Mouse (Mus musculus): ENCODE measurements around the gene Cmtr1.

Cmtr1 gene

GRCm38 (mm10) chr17:29668051-29668986 lies 7.9 kb downstream of the Cmtr1 start:
- intact Hi-C loops (cut with DNase I): loop anchor here (5.0 kb wide), 1 partner anchor 56 kb away; the partner anchor contains the start of genes Gm28043 and Rnf8

- intact Hi-C loops (cut with DNase I): loop anchor here (5.0 kb wide), 1 partner anchor 57 kb away; the partner anchor contains the start of genes Gm28043 and Rnf8
Observed at GRCm38 (mm10) chr17:29669030-29669429, 8.6 kb downstream of the Cmtr1 start.

- intact Hi-C loops (cut with DNase I): loop anchor here (5.0 kb wide), 1 partner anchor 58 kb away; the partner anchor contains the start of genes Gm28043 and Rnf8
Observed at GRCm38 (mm10) chr17:29669936-29670335, 9.5 kb downstream of the Cmtr1 start.

- intact Hi-C loops (cut with DNase I): no loop called here
Observed at GRCm38 (mm10) chr17:29671021-29671420, 10.6 kb downstream of the Cmtr1 start.

GRCm38 (mm10) chr17:29673325-29673724 lies 12.9 kb downstream of the Cmtr1 start:
- intact Hi-C loops (cut with DNase I): no loop called here

GRCm38 (mm10) chr17:29678526-29678925 lies 18.1 kb downstream of the Cmtr1 start:
- intact Hi-C loops (cut with DNase I): no loop called here

- intact Hi-C loops (cut with DNase I): no loop called here
Observed at GRCm38 (mm10) chr17:29679038-29679767, 18.8 kb downstream of the Cmtr1 start.

GRCm38 (mm10) chr17:29680174-29680573 lies 19.8 kb downstream of the Cmtr1 start:
- intact Hi-C loops (cut with DNase I): no loop called here

- intact Hi-C loops (cut with DNase I): no loop called here
Observed at GRCm38 (mm10) chr17:29680921-29681320, 20.5 kb downstream of the Cmtr1 start.

GRCm38 (mm10) chr17:29681669-29682068 lies 21.3 kb downstream of the Cmtr1 start:
- intact Hi-C loops (cut with DNase I): no loop called here

- intact Hi-C loops (cut with DNase I): no loop called here
Observed at GRCm38 (mm10) chr17:29682261-29682660, 21.9 kb downstream of the Cmtr1 start.

GRCm38 (mm10) chr17:29683127-29683526 lies 22.7 kb downstream of the Cmtr1 start:
- intact Hi-C loops (cut with DNase I): no loop called here

GRCm38 (mm10) chr17:29684275-29684674 lies 23.9 kb downstream of the Cmtr1 start:
- intact Hi-C loops (cut with DNase I): no loop called here

- intact Hi-C loops (cut with DNase I): no loop called here
Observed at GRCm38 (mm10) chr17:29686771-29687170, 26.4 kb downstream of the Cmtr1 start.

- intact Hi-C loops (cut with DNase I): no loop called here
Observed at GRCm38 (mm10) chr17:29687373-29687772, 27.0 kb downstream of the Cmtr1 start.

- intact Hi-C loops (cut with DNase I): no loop called here
Observed at GRCm38 (mm10) chr17:29688610-29689009, 28.2 kb downstream of the Cmtr1 start.

- intact Hi-C loops (cut with DNase I): no loop called here
Observed at GRCm38 (mm10) chr17:29690257-29690656, 29.9 kb downstream of the Cmtr1 start.

- intact Hi-C loops (cut with DNase I): no loop called here
Observed at GRCm38 (mm10) chr17:29692827-29693226, 32.4 kb downstream of the Cmtr1 start.

- intact Hi-C loops (cut with DNase I): no loop called here
Observed at GRCm38 (mm10) chr17:29693571-29693970, 33.2 kb downstream of the Cmtr1 start.

GRCm38 (mm10) chr17:29694516-29694915 lies 34.1 kb downstream of the Cmtr1 start:
- intact Hi-C loops (cut with DNase I): no loop called here

- intact Hi-C loops (cut with DNase I): no loop called here
Observed at GRCm38 (mm10) chr17:29696940-29697339, 36.5 kb downstream of the Cmtr1 start.

GRCm38 (mm10) chr17:29698421-29698820 lies 38.0 kb downstream of the Cmtr1 start:
- intact Hi-C loops (cut with DNase I): no loop called here
